Mouse (Mus musculus) mouse embryonic stem cell (cell line): Measurements from ENCODE around the gene Uqcr11.

Experiments
- in situ Hi-C, 2 experiments: fragments of 300-500 bp; cut with MboI; formaldehyde crosslinking; loops; 1 replicate in 1 of 2; 3 replicates in 1 of 2; pipeline ENCODE4 v1.14.3; 2019 to 2020; ENCODE audit warnings: low sequenced_read_pairs in 2 of 2, low pct_unique_long_range_greater_than_20kb in 1 of 2, mixed read lengths in 1 of 2; ENCODE audit not compliant: unreplicated experiment in 1 of 2

Uqcr11 gene

DNA sequence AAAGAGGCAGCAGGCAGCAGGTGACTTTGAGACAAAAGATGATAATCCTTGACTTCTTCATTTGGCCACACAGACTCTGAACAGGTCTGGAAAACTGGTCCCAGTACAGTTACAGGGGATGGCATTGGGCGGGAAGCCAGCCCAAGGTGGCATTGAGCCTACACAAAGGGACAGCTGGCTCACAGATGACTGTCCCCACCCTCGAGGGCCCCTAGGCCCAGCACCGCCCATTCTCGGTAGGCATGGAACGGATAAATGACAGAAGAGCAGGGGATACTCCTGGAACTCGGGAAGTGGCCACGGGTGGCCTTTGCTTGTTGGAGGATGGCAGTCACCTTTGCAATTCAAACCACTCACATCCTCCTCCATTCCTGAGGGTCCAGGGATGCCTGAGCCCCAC, 21.3 kb downstream of the Uqcr11 start:
- in situ Hi-C loops: no loop called here

DNA sequence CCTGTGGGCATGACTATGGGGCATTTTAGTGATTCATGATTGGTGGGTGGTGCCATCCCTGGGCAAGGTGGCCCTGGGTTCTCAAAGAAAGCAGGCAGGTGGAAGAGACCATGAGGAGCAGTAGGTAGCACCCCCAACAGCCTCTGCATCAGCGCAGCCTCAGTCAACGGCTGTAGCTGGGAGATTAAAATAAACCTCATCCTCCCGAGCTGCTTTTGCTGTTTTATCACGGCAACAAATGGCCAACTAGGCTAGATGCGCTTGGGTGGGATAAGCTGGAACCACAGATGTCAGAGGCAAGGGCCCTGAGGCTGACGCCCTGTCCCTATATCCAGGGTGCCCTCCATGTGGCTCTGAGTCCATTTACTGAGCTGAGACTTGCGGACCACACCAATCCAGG, 21.9 kb downstream of the Uqcr11 start:
- in situ Hi-C loops: no loop called here

DNA sequence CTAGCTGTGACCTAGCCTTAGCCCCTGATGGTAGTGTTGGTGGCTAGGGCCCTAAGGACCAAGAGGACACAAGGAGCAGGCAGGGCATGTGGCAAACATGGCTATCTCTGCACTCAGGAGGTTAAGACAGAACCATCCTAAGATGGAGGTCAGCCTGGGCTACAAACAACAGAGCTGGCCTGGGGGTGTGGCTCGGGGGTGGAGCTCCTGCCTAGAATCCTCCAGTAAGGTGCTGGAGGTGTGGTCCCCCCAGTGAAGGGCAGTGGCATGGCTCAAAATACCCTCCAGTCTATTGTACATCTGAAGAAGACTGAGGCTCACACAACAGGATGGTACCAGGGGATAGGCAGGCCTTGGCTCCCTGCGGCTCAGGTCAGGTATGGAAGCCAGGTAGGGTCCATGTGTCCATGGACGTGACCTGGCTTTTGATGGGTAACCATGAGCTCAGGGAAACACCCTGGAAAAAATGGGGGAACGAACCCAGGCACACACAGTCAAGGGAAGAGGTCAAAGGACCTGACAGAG, 22.5 kb downstream of the Uqcr11 start:
- in situ Hi-C loops: no loop called here

DNA sequence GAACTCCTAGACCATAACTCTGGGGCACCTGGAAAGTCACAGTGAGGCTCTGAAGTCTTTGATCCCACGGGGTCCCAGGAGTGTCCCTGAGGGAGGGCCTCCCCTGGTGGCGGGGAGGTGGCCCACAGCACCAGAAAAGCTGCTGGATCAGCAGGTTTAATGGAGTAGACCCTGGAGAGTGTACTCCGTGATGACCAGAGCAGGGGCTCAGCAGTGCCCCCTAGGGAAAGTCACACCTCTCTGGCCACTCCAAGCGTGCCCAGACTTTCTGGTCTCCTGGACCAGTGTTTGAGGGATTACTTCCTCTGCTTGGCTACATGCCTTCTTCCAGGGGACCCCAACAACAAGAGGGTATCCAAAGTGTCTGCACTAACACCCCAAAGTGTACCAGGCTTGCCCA, 23.2 kb downstream of the Uqcr11 start:
- in situ Hi-C loops: no loop called here

DNA sequence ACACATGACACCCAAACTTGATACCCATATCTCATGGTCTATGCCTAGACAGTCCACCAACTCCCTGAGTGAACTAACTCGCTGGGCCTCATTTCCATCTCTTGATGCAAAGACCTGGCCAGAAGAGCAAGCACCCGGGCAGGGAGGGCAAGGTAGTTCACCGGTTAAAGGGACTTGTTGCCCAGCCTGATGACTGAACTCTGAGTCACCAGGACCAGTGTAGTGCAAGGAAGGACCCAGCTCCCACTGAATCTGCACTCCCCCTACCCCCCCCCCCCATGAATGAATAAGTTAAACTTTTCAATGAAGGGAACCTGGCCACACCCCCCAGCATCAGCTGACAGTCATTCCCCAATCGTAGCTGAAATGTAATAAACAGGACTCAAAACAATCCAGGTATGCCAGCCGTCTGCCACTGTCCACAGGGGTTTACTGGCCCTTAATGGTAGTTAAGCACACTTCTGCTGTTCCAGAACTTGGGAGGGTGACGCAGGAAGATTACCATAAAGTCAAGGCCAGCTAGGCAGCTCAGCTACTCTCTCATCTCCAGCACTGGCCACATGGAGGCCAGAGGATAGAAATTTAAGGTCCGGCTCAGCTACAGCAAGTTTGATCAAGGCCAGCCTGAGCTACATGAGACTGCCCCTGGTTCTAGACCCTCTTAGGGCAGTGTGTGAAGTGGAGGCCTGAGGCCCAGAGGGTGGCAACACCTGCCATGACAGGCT, 23.8 kb downstream of the Uqcr11 start:
- in situ Hi-C loops: no loop called here

DNA sequence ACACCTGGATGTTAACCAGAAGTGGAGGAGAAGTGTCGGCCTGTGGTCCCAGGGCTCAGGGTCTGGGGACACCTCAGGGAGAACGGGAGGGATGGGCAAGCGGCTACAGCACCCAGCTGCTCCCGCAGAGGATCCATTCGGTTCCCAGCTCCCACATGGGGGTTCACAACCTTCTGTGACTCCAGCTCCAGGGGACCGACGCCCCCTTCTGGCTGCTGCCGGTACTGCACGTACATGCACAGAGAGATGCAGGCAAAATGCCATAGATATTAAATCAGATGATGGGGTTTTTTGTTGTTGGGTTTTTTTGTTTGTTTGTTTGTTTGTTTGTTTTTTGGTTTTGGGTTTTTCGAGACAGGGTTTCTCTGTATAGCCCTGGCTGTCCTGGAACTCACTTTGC, 28.9 kb downstream of the Uqcr11 start:
- in situ Hi-C loops: no loop called here

DNA sequence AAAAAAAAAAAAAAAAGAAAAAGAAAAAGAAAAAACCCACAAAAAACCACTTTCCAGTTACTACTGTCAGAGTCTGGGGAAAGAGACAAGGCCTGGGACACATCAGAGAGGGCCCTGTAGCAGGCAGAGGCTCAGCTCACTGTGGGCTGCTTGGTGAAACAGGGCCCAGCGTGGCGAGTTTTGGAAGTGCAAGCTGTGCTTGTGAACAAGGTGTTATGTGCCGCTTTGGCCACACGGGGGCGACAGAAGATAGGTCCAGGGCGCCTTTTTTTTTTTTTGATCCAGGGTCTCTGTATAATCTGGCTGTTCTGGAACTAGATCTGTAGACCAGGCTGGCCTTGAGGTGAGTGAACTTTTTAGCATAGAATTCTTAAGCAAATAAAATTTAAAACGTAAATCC, 30.5 kb downstream of the Uqcr11 start:
- in situ Hi-C loops: no loop called here

DNA sequence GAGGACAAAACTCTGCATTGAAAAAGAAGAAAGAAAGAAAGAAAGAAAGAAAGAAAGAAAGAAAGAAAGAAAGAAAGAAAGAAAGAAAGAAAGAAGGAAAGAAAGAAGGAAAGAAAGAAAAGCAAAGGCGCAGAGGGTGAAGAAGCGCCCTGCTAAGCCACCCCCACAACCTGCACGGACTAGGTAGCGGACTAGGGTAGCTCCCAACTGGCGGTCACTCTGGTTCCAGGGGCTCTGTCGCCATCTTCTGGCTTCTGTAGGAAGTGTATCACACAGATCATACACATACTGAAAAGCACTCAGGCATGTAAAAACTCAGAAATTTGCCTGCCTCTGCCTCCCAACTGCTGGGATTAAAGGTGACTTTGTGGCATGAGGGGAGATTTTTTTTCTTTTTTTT, 32.6 kb downstream of the Uqcr11 start:
- in situ Hi-C loops: loop anchor here in 1 of 2 experiments (5.0 to 25.0 kb wide), 2 partner anchors 133 to 187 kb away; partner anchors contain the start of gene Efna2

DNA sequence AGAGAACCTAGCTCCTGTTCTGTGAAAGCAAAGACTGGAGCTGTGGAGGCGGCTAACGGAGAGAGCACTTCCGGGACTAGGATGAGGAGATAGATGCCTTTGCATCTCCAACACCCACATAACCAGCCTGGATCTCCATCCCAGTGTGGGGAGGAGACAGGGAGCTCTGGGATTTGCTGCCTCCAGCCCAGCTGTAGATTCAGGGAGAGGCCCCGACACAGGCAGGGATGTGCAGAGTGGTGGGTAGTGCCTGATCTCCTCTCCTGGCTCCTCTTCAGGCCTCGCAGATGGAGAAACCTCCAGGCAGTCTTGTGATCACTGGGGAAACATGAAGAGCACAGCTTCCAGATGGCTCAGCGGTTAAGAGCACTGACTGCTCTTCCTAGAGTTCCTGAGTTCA, 33.9 kb downstream of the Uqcr11 start:
- in situ Hi-C loops: loop anchor here in 1 of 2 experiments (5.0 to 25.0 kb wide), 2 partner anchors 135 to 185 kb away; partner anchors contain the start of gene Efna2

DNA sequence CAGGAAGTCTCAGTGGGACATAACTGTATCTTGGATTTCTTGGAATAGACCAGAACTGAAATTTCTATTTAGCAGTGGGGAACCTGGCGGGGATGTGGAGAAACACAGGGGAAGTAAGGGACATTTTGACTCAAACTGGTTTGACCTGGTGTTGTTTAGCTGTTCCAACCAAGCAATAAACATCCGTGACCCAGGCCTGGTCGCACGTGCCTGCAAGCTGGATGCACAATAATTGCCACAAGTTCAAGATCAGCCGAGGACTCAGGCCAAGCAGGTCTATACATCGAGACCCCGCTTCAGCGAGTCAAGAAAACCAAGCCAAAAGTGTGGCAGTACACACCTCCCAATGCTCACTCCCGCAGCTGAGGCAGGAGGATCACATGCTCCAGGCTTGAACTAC, 34.6 kb downstream of the Uqcr11 start:
- in situ Hi-C loops: loop anchor here in 1 of 2 experiments (5.0 to 25.0 kb wide), 2 partner anchors 135 to 185 kb away; partner anchors contain the start of gene Efna2

DNA sequence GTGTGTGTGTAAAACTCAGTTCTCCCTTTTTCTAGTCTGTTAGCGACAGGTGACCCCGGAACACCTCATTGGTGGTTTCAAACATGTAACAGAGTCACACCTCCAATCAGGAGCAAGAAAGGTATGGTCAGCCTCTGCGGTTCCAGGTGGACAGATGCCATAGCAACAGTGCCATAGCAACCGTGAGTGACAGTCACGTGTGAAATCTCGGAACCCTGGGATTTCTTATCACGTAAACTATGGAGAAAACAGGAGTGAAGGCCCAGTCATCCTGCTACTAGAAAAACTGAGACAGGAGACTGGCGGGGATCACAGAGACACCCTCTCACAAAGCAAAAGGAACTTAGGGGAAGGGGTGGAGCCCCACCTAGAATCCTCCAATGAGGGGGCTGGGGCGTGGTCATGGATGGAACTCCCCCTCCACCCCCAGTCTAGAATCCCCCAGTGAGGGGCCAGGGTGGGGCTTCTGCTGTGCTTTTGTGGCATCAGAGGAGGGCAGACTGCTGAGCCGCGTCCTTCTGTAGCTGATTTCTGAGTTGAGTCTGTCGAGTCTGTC, 35.1 kb downstream of the Uqcr11 start:
- in situ Hi-C loops: loop anchor here in 1 of 2 experiments (5.0 to 25.0 kb wide), 2 partner anchors 136 to 184 kb away; partner anchors contain the start of gene Efna2

DNA sequence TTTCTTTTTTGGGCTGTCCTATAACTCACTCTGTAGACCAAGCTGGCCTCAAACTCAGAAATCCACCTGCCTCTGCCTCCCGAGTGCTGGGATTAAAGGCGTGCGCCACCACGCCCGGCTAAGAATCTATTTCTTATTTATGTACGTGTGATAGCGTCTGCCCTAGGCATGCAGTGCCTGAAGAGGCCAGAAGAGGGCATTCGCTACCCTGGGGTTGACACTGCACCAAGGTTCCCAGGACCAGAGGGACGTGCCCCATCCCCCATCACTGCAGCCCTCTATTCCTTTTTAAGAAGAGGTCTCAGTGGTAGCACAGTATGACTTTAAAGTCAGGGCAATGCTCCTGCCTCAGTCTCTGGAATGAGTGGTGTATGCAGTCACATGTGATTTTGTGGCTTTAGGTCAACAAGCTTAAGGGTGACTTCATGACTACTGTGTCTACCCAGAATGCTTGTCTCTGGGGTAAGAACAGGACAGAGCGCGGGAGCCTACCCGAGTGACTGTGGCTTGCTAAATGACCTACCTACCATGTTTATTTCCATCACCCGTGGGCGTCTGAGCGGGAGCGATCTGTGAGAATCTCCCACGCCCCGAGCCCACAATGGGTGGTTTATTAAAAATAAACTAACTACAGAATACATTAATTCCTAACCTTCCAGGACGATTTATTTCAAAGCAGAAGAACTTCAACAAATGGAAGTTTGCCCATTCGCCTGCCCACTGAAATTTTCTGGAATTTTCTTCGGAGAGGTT, 36.5 kb downstream of the Uqcr11 start:
- in situ Hi-C loops: loop anchor here in 1 of 2 experiments (5.0 to 25.0 kb wide), 2 partner anchors 137 to 183 kb away; partner anchors contain the start of gene Efna2

DNA sequence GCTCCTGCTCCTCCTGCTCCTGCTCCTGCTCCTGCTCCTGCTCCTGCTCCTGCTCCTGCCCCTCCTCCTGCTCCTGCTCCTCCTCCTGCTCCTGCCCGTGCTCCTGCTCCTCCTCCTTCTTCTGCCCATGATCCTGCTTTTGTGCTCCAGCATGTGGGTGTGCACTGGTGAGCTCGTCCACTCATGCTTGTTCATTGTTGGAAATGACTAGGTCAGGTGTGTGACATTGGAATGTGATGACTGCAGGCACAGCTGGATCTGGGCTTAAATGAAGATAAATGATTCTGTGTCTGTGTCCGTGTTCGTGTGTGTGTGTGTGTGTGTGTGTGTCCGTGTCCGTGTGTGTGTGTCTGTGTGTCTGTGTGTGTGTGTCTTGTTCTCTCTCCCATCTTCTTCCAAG, 38.2 kb downstream of the Uqcr11 start:
- in situ Hi-C loops: loop anchor here in 1 of 2 experiments (25.0 kb wide), 1 partner anchor 181 kb away; the partner anchor contains the start of gene Efna2

DNA sequence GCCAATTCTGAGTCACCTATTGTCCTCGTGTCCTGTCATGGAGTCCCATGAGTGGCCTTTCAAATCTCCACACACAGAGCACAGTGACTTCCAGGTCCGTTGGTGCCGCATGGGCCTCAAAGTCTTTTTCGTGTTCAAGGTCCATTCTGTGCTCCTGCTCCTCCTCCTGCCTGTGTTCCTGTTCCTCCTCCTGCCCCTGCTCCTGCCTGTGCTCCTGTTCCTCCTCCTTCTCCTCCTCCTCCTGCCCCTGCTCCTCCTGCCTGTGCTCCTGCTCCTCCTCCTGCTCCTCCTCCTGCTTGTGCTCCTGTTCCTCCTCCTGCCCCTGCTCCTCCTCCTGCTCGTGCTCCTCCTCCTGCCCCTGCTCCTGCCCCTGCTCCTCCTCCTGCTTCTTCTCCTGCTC, 38.7 kb downstream of the Uqcr11 start:
- in situ Hi-C loops: loop anchor here in 1 of 2 experiments (25.0 kb wide), 1 partner anchor 181 kb away; the partner anchor contains the start of gene Efna2

DNA sequence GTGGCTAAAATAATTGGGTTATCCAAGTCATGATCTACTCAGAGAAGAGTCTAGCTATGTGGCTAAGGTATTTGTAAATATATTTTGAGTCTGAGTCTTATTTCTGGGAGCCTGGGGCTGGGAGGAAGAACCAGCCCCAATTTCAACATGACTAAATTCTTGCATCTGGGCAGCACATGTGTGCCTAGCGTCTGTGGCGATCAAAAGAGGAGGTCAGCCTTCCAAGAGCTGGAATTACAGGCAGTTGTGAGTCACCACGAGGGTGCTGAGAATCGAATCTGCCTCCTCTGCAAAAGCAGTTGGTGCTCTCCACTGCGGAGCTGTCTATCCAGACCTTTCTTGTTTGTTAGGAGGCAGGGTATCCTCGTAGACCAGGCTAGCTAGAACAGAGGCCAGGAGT, 40.9 kb downstream of the Uqcr11 start:
- in situ Hi-C loops: loop anchor here in 1 of 2 experiments (25.0 kb wide), 1 partner anchor 178 kb away; the partner anchor contains the start of gene Efna2

DNA sequence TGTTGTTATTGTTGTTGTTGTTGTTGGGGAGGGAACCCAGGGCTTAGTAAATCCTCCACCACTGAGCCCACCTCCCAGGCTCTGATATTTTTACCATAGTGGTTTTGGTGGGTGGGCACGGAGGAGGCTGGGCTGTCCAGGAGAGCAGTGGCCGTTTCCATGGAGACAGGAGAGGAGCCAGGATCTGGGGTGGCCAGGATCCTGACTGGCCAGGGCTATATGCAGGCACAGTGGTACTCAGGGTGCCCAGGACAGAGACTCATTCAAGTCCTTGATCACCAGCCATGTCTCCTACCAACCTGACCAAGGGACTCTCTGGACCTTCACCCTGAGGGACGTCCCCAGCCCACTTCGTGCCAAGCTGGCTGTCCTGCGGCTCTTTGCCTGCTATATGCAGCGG, 42.9 kb downstream of the Uqcr11 start:
- in situ Hi-C loops: loop anchor here in 1 of 2 experiments (25.0 kb wide), 1 partner anchor 176 kb away; the partner anchor contains the start of gene Efna2

DNA sequence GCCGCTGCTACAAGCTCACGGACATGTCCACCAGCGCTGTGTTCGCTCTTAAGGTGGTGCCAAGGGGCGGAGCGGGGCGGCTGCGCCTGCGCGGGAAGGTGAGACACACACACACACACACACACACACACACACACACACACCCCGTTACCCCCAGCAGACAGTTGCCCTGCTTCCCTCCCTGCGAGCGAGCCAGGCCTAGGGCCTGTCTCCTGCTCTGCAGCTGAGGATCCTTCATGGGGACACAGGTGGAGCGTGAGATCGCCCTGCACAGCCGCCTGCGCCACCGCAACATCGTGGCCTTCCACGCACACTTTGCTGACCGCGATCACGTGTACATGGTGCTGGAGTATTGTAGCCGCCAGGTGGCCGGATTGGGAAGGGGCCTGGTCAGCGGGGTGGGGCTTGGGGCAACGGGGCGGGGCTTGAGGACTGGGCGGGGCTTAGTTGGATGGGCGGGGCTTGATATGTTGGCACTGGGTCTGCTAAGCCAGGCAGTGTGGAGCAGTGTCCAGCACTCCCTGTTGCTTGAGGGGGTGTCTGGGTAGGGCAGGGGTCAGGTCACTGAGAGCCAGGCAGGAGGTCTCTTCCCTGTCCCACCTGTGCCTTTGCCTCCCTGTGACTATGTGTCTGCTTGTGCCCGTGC, 48.5 kb downstream of the Uqcr11 start:
- in situ Hi-C loops: loop anchor here in 1 of 2 experiments (25.0 kb wide), 1 partner anchor 171 kb away; the partner anchor contains the start of gene Efna2

DNA sequence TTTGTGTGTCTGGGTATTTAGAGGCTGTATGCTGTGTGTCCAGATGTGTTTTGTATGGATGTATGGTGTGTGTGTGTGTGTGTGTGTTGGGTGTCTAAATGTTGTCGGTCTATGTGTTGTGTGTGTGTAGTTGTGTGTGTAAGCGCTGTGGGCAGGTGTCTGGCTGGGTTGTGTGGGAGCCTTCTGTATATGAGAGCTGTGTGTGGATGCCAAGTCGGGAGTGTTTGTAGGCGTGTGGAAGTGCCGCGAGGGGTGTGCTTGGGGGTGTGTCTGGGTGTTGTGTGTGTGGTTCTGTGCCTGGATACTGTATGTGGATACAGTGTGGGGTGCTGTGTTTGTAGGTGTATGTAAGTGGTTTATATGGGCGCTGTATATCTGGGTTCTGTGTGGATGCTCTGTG, 49.3 kb downstream of the Uqcr11 start:
- in situ Hi-C loops: loop anchor here in 1 of 2 experiments (25.0 kb wide), 1 partner anchor 170 kb away; the partner anchor contains the start of gene Efna2
